In the genomic region with DNA sequence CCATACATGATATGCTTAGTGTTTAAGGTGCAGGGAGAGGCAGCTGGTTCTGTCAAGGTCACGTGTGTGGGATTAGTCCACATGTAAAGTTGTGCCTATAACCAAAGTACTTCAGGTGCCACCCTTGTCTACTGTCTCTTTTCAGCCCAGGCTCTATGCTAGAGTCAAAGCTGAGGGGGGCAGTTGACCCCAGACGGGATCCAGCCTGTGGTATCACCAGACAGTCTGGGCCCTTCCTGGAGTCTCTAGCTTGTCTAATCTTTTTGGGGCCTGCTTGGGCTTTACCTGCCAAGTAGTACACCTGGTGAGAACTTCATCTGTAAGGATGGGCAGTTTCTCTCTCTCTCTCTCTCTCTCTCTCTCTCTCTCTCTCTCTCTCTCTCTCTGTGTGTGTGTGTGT, we compare ENCODE assay signal across 8 mouse cellular contexts. TPM values are rescaled to one million over a fixed set of nuclear protein-coding genes. Genes with fewer than 3 reads are reported as not detected.
DNase-seq lines count a peak whose midpoint lies in the region; ATAC-seq and TF ChIP-seq lines count a peak whose summit lies in the region.

No protein-coding gene starts in this region.

- H3K27me3 ChIP-seq in erythroblast, embryonic 14.5 days (ENCODE audit: control insufficient read depth) = no peaks in the 10 kb centered on the region; the same call in 1 of the 2 replicates
- no peaks in the 10 kb centered on the region for H3K27me3 ChIP-seq in forebrain, postnatal 0 days (ENCODE audit: insufficient read depth, low read length)
- H3K27me3 ChIP-seq in liver, embryonic 15.5 days = peaks cover 5% of the 10 kb centered on the region; the same call in 1 of the 2 replicates

- 78% methylated on average over 2 of the region's 2 CpGs for WGBS in forebrain, postnatal 0 days
- 50% methylated on average over 2 of the region's 2 CpGs for WGBS in liver, embryonic 15.5 days (ENCODE audit: insufficient replicate concordance)

- peak; percentile 18 for DNase-seq in CD4-positive helper T cell, adult 2 months (ENCODE audit: low read depth, low spot score)
- no peak for DNase-seq in forebrain, postnatal 0 days
- DNase-seq in urinary bladder, postnatal 36 days (ENCODE audit: low spot score in 2 of 2) = no peak
- no peak for DNase-seq in urinary bladder, postnatal 4 days (ENCODE audit: low spot score in 2 of 2)
- no peak for DNase-seq in gastrocnemius, postnatal 10 days

- ATAC-seq in erythroblast, adult 5-6 weeks (replicated peaks; ENCODE audit: low FRiP score, poor library complexity, severe bottlenecking) = no peak
- ATAC-seq in forebrain, postnatal 0 days = no peak
- no peak for ATAC-seq in liver, embryonic 15.5 days (ENCODE audit: insufficient read depth)

- peaks cover 33% of the 10 kb centered on the region for H3K36me3 ChIP-seq in erythroblast, embryonic 14.5 days (ENCODE audit: control insufficient read depth)
- H3K36me3 ChIP-seq in forebrain, postnatal 0 days (ENCODE audit: insufficient read depth) = peaks cover 16% of the 10 kb centered on the region
- peaks cover 31% of the 10 kb centered on the region for H3K36me3 ChIP-seq in liver, embryonic 15.5 days (replicated peaks)

- peaks cover 52% of the 10 kb centered on the region for H3K4me1 ChIP-seq in erythroblast, embryonic 14.5 days (ENCODE audit: control insufficient read depth)
- H3K4me1 ChIP-seq in forebrain, postnatal 0 days (ENCODE audit: insufficient read depth) = peaks cover 14% of the 10 kb centered on the region
- peaks cover 43% of the 10 kb centered on the region for H3K4me1 ChIP-seq in liver, embryonic 15.5 days (replicated peaks)

- H3K9ac ChIP-seq in forebrain, postnatal 0 days = peak overlapping the region; percentile 100
- H3K9ac ChIP-seq in liver, embryonic 15.5 days = no peak overlapping the region

- peak overlapping the region; percentile 91 for H3K4me2 ChIP-seq in forebrain, postnatal 0 days (ENCODE audit: low read depth)
- H3K4me2 ChIP-seq in liver, embryonic 15.5 days = peak overlapping the region; percentile 82

- TF ChIP-seq CTCF in forebrain, postnatal 0 days (IDR thresholded peaks at IDR 0.05; ENCODE audit: low read depth) = no peak

- peak overlapping the region; percentile 100 for H3K4me3 ChIP-seq in erythroblast, embryonic 14.5 days (replicated peaks)
- H3K4me3 ChIP-seq in forebrain, postnatal 0 days (ENCODE audit: low read depth, low read length) = no peak overlapping the region
- H3K4me3 ChIP-seq in liver, embryonic 15.5 days (replicated peaks) = no peak overlapping the region

- no peaks in the 10 kb centered on the region for H3K9me3 ChIP-seq in erythroblast, embryonic 14.5 days (ENCODE audit: control insufficient read depth, low read length)
- no peaks in the 10 kb centered on the region for H3K9me3 ChIP-seq in forebrain, postnatal 0 days (ENCODE audit: low read length)
- no peaks in the 10 kb centered on the region for H3K9me3 ChIP-seq in liver, embryonic 15.5 days (replicated peaks)

- peak overlapping the region; percentile 97 for H3K27ac ChIP-seq in forebrain, postnatal 0 days (ENCODE audit: low read depth, low read length)
- no peak overlapping the region; the same call in 1 of the 2 replicates for H3K27ac ChIP-seq in liver, embryonic 15.5 days (replicated peaks)

RNA-seq across cellular contexts. Expression of gene Vamp2, which starts 0.7 kb away (rescaled TPM):
- 7.9 and 9.1 TPM in 2 replicates for polyA plus RNA-seq in erythroblast, embryonic 14.5 days (2012)
- 50.3 and 58.7 TPM in 2 replicates for total RNA-seq in erythroblast, adult 5-6 weeks (2015; ENCODE audit: low replicate concordance)
- total RNA-seq in erythroblast, adult 5-6 weeks (2017; ENCODE audit: low replicate concordance) = 12.4 and 17.8 TPM in 2 replicates
- 76.8 and 104 TPM in 2 replicates for total RNA-seq in forebrain, postnatal 0 days (2014; rRNA removed)
- 500 and 554 TPM in 2 replicates for polyA plus RNA-seq in forebrain, postnatal 0 days (2015; fragmentation: Nextera tagmentation; extraction: Ambion mirVana)
- 14.9 and 19.6 TPM in 2 replicates for polyA plus RNA-seq in liver, embryonic 15.5 days (2015; fragmentation: Nextera tagmentation; extraction: Ambion mirVana)
- total RNA-seq in gastrocnemius, postnatal 10 days (2021) = 10 to 100 TPM; 52.4 to 55.8 TPM

RNA-seq across cellular contexts. Expression of gene Per1, which starts 7.4 kb away (rescaled TPM):
- polyA plus RNA-seq in erythroblast, embryonic 14.5 days (2012) = 1.4 and 1.5 TPM in 2 replicates
- total RNA-seq in erythroblast, adult 5-6 weeks (2015; ENCODE audit: low replicate concordance) = 2.3 and 3.1 TPM in 2 replicates
- total RNA-seq in erythroblast, adult 5-6 weeks (2017; ENCODE audit: low replicate concordance) = 1.7 and 1.9 TPM in 2 replicates
- 16.5 and 38.3 TPM in 2 replicates for total RNA-seq in forebrain, postnatal 0 days (2014; rRNA removed)
- 15.2 and 16.7 TPM in 2 replicates for polyA plus RNA-seq in forebrain, postnatal 0 days (2015; fragmentation: Nextera tagmentation; extraction: Ambion mirVana)
- polyA plus RNA-seq in liver, embryonic 15.5 days (2015; fragmentation: Nextera tagmentation; extraction: Ambion mirVana) = 6.4 and 7.6 TPM in 2 replicates
- total RNA-seq in gastrocnemius, postnatal 10 days (2021) = 10 to 100 TPM; 17.5 to 78.6 TPM

RNA-seq across cellular contexts. Expression of gene Tmem107, which starts 17.0 kb away (rescaled TPM):
- 10.0 and 12.3 TPM in 2 replicates for polyA plus RNA-seq in erythroblast, embryonic 14.5 days (2012)
- 2.3 and 6.1 TPM in 2 replicates for total RNA-seq in erythroblast, adult 5-6 weeks (2015; ENCODE audit: low replicate concordance)
- total RNA-seq in erythroblast, adult 5-6 weeks (2017; ENCODE audit: low replicate concordance) = 2.9 and 3.9 TPM in 2 replicates
- 32.7 and 45.6 TPM in 2 replicates for total RNA-seq in forebrain, postnatal 0 days (2014; rRNA removed)
- polyA plus RNA-seq in forebrain, postnatal 0 days (2015; fragmentation: Nextera tagmentation; extraction: Ambion mirVana) = 35.3 and 41.7 TPM in 2 replicates
- polyA plus RNA-seq in liver, embryonic 15.5 days (2015; fragmentation: Nextera tagmentation; extraction: Ambion mirVana) = 20.2 and 21.6 TPM in 2 replicates
- 1 to 10 TPM; 4.3 to 5.2 TPM for total RNA-seq in gastrocnemius, postnatal 10 days (2021)

RNA-seq across cellular contexts. Expression of gene Borcs6, which starts 28.1 kb away (rescaled TPM):
- polyA plus RNA-seq in erythroblast, embryonic 14.5 days (2012) = 2.0 and 2.4 TPM in 2 replicates
- 2.5 and 3.1 TPM in 2 replicates for total RNA-seq in erythroblast, adult 5-6 weeks (2015; ENCODE audit: low replicate concordance)
- 1.0 and 4.7 TPM in 2 replicates for total RNA-seq in erythroblast, adult 5-6 weeks (2017; ENCODE audit: low replicate concordance)
- total RNA-seq in forebrain, postnatal 0 days (2014; rRNA removed) = 32.8 and 33.7 TPM in 2 replicates
- 20.9 and 21.7 TPM in 2 replicates for polyA plus RNA-seq in forebrain, postnatal 0 days (2015; fragmentation: Nextera tagmentation; extraction: Ambion mirVana)
- polyA plus RNA-seq in liver, embryonic 15.5 days (2015; fragmentation: Nextera tagmentation; extraction: Ambion mirVana) = 4.3 and 5.3 TPM in 2 replicates
- total RNA-seq in gastrocnemius, postnatal 10 days (2021) = 10 to 100 TPM; 12.6 to 13.9 TPM

RNA-seq across cellular contexts. Expression of gene Hes7, which starts 32.6 kb away (rescaled TPM):
- 0.05 TPM in 1 of 2 replicates, not detected in the other for polyA plus RNA-seq in erythroblast, embryonic 14.5 days (2012)
- total RNA-seq in erythroblast, adult 5-6 weeks (2015; ENCODE audit: low replicate concordance) = not detected in 2 replicates
- not detected in 2 replicates for total RNA-seq in erythroblast, adult 5-6 weeks (2017; ENCODE audit: low replicate concordance)
- total RNA-seq in forebrain, postnatal 0 days (2014; rRNA removed) = 1.2 and 1.6 TPM in 2 replicates
- 1.1 and 1.3 TPM in 2 replicates for polyA plus RNA-seq in forebrain, postnatal 0 days (2015; fragmentation: Nextera tagmentation; extraction: Ambion mirVana)
- 0.12 and 0.18 TPM in 2 replicates for polyA plus RNA-seq in liver, embryonic 15.5 days (2015; fragmentation: Nextera tagmentation; extraction: Ambion mirVana)
- not detected for total RNA-seq in gastrocnemius, postnatal 10 days (2021)
